Mouse (Mus musculus): Measurements from ENCODE around the gene Glb1l. TPM values are rescaled to one million over a fixed set of nuclear protein-coding genes. Genes with fewer than 3 reads are reported as not detected.
A peak's percentile ranks its signal among the peaks of the same experiment; 100 is the strongest.

The Glb1l gene
- polyA plus RNA-seq, 1 experiment, result not detected

DNA sequence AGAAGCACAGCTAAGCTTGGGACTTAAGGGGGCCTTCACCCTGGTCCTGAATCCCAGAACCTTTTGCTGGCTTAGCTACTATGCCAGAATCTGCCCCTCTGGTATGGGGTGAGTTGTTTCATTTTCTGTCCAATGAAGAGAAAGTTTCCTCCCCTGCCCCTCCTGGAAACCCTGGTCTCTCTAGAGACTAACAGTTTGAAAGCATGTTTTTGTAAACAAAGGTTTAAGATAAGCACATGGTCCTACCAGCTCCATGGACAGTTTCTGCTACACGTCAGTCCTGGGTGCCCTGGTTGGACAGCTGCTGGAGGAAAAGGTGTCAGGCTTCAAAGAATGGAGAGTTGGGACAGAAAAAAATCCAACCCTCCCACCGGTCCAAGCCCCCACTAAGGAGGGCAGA is 20.0 kb downstream of the Glb1l start:
- TF ChIP-seq POLR2A (IDR thresholded peaks at IDR 0.05; ENCODE audit: insufficient read depth, low read depth, low read length), result no peak
- TF ChIP-seq CTCF (IDR thresholded peaks at IDR 0.05; ENCODE audit: insufficient read depth, low read depth, low read length), result no peak
- H3K27ac ChIP-seq (ENCODE audit: insufficient read depth, low read depth, low read length), result no peak overlapping the region
- H3K4me3 ChIP-seq (ENCODE audit: insufficient read depth, low read depth, low read length), result peak overlapping the region; percentile 84; the same call in 1 of the 2 replicates
- 71% methylated on average over 2 of the region's 2 CpGs for WGBS
- H3K4me1 ChIP-seq (ENCODE audit: control insufficient read depth, insufficient read depth, low read length), result peaks cover 10% of the 10 kb centered on the region

- H3K27ac ChIP-seq (ENCODE audit: insufficient read depth, low read depth, low read length), result no peak overlapping the region
- no peak for TF ChIP-seq POLR2A (IDR thresholded peaks at IDR 0.05; ENCODE audit: insufficient read depth, low read depth, low read length)
- TF ChIP-seq CTCF (IDR thresholded peaks at IDR 0.05; ENCODE audit: insufficient read depth, low read depth, low read length), result no peak
These were observed 22.6 kb downstream of the Glb1l start for GRCm38 (mm10) chr1:75187914-75188483.

DNA sequence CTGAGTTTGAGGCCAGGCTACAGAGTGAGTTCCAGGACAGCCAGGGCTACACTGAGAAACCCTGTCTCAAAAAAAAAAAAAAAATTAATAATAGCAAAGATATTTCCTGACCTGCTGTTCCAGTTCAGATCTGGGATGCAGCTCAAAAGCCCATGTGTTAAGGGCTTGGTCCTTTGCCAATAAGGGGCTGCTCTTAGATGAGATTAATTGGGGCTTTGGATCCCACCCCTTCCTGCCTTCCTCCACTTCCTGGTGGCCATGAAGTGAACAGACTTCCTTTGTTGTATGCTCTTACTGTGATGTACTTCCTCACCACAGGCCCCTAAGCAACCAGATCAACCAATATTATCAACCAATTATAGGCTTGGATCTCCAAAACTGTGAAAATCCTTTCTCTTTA is 23.5 kb downstream of the Glb1l start:
- TF ChIP-seq CTCF (IDR thresholded peaks at IDR 0.05; ENCODE audit: insufficient read depth, low read depth, low read length), result no peak
- TF ChIP-seq POLR2A (IDR thresholded peaks at IDR 0.05; ENCODE audit: insufficient read depth, low read depth, low read length), result no peak
- H3K4me1 ChIP-seq (ENCODE audit: control insufficient read depth, insufficient read depth, low read length), result peaks cover 10% of the 10 kb centered on the region

More at GRCm38 (mm10) chr1:75187914-75188483, 22.6 kb downstream of the Glb1l start:
- 48% methylated on average over 2 of the region's 2 CpGs for whole genome bisulfite sequencing
- no peak overlapping the region for H3K4me3 ChIP-seq (ENCODE audit: insufficient read depth, low read depth, low read length)
- H3K4me1 ChIP-seq (ENCODE audit: control insufficient read depth, insufficient read depth, low read length), result peaks cover 10% of the 10 kb centered on the region

DNA sequence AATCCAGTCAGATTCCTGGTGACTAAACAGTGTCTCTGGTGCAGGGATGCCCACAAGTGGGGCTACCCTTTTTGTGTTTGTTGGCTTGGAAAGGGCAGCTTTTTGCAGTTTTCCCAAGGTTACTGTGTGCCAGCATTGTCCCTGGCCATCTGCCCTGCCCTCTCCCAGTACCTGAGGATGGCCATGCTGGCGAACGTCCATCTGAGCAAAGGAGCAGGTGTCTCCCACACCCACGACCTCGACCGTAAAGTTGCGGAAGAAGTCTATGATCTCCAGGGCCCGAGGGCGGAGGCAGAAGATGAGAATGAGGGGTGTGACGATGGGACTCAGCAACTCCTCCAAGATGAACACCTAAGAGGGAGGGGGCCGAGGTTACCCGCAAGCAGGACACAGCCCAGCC is 25.1 kb downstream of the Glb1l start:
- no peak for TF ChIP-seq POLR2A (IDR thresholded peaks at IDR 0.05; ENCODE audit: insufficient read depth, low read depth, low read length)
- TF ChIP-seq CTCF (IDR thresholded peaks at IDR 0.05; ENCODE audit: insufficient read depth, low read depth, low read length), result no peak
- WGBS, result 92% methylated on average over 11 of the region's 11 CpGs

More for the DNA sequence above, 23.5 kb downstream of the Glb1l start:
- Histone ChIP-seq H3K4me3 (ENCODE audit: insufficient read depth, low read depth, low read length) (no peak overlapping the region), H3K27ac (ENCODE audit: insufficient read depth, low read depth, low read length) (no peak overlapping the region)

GRCm38 (mm10) chr1:75182160-75182559 is 28.5 kb downstream of the Glb1l start:
- 73% methylated on average over 4 of the region's 4 CpGs for WGBS
- Histone ChIP-seq H3K4me1 (ENCODE audit: control insufficient read depth, insufficient read depth, low read length) (peaks cover 11% of the 10 kb centered on the region), H3K4me3 (ENCODE audit: insufficient read depth, low read depth, low read length) (no peak overlapping the region), H3K27ac (ENCODE audit: insufficient read depth, low read depth, low read length) (no peak overlapping the region)
- TF ChIP-seq POLR2A (IDR thresholded peaks at IDR 0.05; ENCODE audit: insufficient read depth, low read depth, low read length) (no peak), CTCF (IDR thresholded peaks at IDR 0.05; ENCODE audit: insufficient read depth, low read depth, low read length) (no peak; the same call in 1 of the 2 replicates)

More for the DNA sequence above, 25.1 kb downstream of the Glb1l start:
- Histone ChIP-seq H3K4me1 (ENCODE audit: control insufficient read depth, insufficient read depth, low read length) (peaks cover 6% of the 10 kb centered on the region), H3K4me3 (ENCODE audit: insufficient read depth, low read depth, low read length) (no peak overlapping the region), H3K27ac (ENCODE audit: insufficient read depth, low read depth, low read length) (no peak overlapping the region)

- peaks cover 11% of the 10 kb centered on the region for H3K4me1 ChIP-seq (ENCODE audit: control insufficient read depth, insufficient read depth, low read length)
- H3K4me3 ChIP-seq (ENCODE audit: insufficient read depth, low read depth, low read length), result no peak overlapping the region
- TF ChIP-seq CTCF (IDR thresholded peaks at IDR 0.05; ENCODE audit: insufficient read depth, low read depth, low read length) (no peak), POLR2A (IDR thresholded peaks at IDR 0.05; ENCODE audit: insufficient read depth, low read depth, low read length) (no peak)
- 73% methylated on average over 4 of the region's 4 CpGs for WGBS
- H3K27ac ChIP-seq (ENCODE audit: insufficient read depth, low read depth, low read length), result no peak overlapping the region
These were observed 29.2 kb downstream of the Glb1l start for GRCm38 (mm10) chr1:75181377-75181870.

GRCm38 (mm10) chr1:75180741-75181140 is 29.9 kb downstream of the Glb1l start:
- Histone ChIP-seq H3K4me3 (ENCODE audit: insufficient read depth, low read depth, low read length) (no peak overlapping the region), H3K4me1 (ENCODE audit: control insufficient read depth, insufficient read depth, low read length) (peaks cover 11% of the 10 kb centered on the region), H3K27ac (ENCODE audit: insufficient read depth, low read depth, low read length) (no peak overlapping the region)
- 29% methylated on average over 7 of the region's 7 CpGs for WGBS
- no peak for TF ChIP-seq CTCF (IDR thresholded peaks at IDR 0.05; ENCODE audit: insufficient read depth, low read depth, low read length)
- TF ChIP-seq POLR2A (IDR thresholded peaks at IDR 0.05; ENCODE audit: insufficient read depth, low read depth, low read length), result no peak

GRCm38 (mm10) chr1:75180105-75180590 is 30.5 kb downstream of the Glb1l start, which contains the start of gene Abcb6:
Gene Abcb6, minus strand, starts transcription at chr1:75180392.
- Histone ChIP-seq H3K4me1 (ENCODE audit: control insufficient read depth, insufficient read depth, low read length) (peaks cover 11% of the 10 kb centered on the region), H3K4me3 (ENCODE audit: insufficient read depth, low read depth, low read length) (peak within 1 kb of the TSS; percentile 70), H3K27ac (ENCODE audit: insufficient read depth, low read depth, low read length) (no peak within 1 kb of the TSS)
- TF ChIP-seq CTCF (IDR thresholded peaks at IDR 0.05; ENCODE audit: insufficient read depth, low read depth, low read length) (no peak), POLR2A (IDR thresholded peaks at IDR 0.05; ENCODE audit: insufficient read depth, low read depth, low read length) (peak; percentile 24; the same call in 1 of the 2 replicates)
- under 1% methylated on average over 31 of the region's 31 CpGs for WGBS

GRCm38 (mm10) chr1:75179334-75180104 is 31.1 kb downstream of the Glb1l start:
- 2% methylated on average over 23 of the region's 23 CpGs for WGBS
- H3K4me1 ChIP-seq (ENCODE audit: control insufficient read depth, insufficient read depth, low read length), result peaks cover 11% of the 10 kb centered on the region
- TF ChIP-seq POLR2A (IDR thresholded peaks at IDR 0.05; ENCODE audit: insufficient read depth, low read depth, low read length), result no peak; the same call in 1 of the 2 replicates
- no peak for TF ChIP-seq CTCF (IDR thresholded peaks at IDR 0.05; ENCODE audit: insufficient read depth, low read depth, low read length)
- no peak overlapping the region for H3K27ac ChIP-seq (ENCODE audit: insufficient read depth, low read depth, low read length)
- peak overlapping the region; percentile 70 for H3K4me3 ChIP-seq (ENCODE audit: insufficient read depth, low read depth, low read length)
